Mouse (Mus musculus) lung, adult 18-20 months (tissue): ENCODE results near the gene Snx1.
A peak's percentile ranks its signal among the peaks of the same experiment; 100 is the strongest.

Experiments
- DNase-seq, 2 experiments: peaks; one replicate each; pipeline ENCODE4 v3.0.0; 2022; ENCODE audit warnings: mixed read lengths in 2 of 2

The Snx1 gene

DNA sequence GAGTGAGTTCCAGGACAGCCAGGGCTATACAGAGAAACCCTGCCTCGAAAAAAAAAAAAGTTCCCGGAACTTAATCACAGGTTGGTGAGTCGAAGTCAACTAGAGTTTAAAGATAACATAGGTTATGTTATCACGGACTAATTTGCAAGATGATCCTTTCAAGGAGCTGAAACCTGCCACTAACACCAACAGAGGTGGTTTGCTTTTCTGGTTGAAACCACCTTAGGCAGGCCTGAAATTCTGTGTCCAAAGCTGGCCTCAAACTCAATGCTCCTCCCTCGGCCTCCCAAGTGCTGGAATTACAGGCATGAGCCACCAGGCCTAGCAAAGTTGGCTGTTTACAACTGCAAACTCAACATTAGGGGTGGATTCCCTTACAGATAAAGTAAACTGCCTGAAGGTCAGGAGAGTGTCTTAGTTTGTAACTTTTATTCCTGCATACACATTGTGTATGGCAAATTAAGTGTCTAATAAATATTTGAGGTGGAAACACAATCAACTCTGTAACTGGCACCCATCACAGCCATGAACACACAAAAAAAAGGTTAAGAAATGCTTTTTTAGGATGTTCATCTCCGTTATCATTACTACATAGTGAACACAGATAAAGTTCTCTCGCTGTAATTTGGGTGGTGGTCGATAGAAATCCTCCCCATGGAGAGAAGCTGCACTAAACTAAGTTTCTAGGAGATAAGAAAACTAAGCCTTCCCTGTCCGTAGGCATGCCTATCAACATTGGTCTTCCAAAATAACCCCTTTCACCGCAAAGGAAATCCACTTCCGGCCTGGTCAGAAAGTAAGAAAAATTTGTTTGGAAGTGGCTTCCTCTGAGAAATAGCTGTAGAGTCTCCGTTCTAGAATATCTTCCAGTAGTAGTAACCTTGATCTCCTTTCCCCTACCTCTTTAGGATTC is 588 bp downstream of the Snx1 start:
- DNase-seq = no peak

- DNase-seq = peak; percentile 98 to 99
These were observed 1.5 kb downstream of the Snx1 start for GRCm38 (mm10) chr9:66124681-66125542.

GRCm38 (mm10) chr9:66124111-66124531 is 2.3 kb downstream of the Snx1 start:
- DNase-seq = peak; percentile 23 to 30

DNA sequence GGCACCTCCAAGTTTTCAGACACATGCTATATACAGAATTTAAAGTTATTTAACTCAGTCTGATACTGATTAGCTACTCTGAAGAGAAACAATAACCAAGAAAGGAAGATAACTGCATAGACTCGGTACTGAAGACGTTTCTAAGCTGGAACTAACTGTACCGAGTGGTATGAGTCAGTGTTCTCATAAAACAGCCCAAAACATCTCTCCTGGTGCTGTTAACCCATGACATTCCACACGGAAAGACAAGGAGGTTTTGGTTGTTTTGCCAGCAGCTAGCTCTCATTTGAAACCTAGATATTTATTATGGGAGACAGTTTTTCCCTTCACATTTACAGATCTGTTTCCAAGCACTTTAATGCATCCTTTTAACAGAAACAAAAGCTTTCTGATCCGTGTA is 2.7 kb downstream of the Snx1 start:
- DNase-seq = no peak

DNA sequence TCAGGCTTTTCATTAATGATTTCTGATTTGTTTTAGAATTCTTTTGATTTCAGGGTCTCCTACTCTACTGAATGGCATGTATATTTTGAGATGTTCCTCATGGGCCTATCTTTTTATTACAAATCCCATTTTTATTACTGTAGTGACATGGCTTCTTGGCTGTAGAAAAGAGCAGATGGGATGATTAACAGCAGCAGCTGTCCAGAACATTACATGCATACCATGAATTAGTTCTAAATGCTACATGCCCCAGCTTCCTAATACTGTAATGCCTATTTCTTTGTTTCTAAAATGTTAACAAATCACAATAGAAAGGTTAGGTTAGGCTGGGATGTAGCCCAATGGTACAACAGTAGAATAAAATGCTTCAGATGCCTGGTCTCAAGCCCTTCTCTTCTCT is 5.0 kb downstream of the Snx1 start:
- no peak for DNase-seq

DNA sequence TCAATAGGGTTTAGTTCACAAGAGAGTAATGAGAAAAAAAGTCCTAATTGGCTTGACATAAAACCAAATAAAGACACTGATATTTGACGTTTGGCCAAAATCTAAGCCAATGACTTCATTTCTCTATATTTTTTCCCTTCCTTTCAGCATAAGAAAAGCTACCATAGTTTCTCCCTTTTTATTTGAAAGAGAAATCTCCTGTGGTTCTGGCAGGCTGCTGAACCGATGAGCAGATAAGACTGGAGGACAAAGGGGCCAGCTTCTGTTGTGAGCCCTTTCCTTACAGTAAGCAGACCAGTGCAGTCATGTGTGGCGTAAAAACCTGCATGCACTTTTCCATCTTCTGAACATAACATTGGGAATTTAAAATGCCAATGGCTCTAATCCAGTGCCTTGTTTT is 5.4 kb downstream of the Snx1 start:
- no peak for DNase-seq

DNA sequence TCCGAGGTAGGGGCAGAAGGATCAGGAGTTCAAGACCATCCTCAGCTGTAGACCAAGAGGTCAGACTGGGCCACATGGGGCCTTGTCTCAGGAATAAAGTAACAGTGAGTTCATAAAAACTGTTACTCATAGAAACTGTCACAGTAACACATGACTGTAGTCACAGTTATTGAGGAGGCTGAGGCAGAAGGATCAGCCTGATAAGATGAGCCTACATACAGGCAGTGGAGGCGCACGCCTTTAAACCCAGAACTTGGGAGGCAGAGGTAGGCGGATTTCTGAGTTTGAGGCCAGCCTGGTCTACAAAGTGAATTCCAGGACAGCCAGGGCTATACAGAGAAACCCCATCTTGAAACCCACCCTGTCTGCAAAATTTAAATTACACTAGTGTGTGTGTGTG is 6.3 kb downstream of the Snx1 start:
- no peak for DNase-seq

DNA sequence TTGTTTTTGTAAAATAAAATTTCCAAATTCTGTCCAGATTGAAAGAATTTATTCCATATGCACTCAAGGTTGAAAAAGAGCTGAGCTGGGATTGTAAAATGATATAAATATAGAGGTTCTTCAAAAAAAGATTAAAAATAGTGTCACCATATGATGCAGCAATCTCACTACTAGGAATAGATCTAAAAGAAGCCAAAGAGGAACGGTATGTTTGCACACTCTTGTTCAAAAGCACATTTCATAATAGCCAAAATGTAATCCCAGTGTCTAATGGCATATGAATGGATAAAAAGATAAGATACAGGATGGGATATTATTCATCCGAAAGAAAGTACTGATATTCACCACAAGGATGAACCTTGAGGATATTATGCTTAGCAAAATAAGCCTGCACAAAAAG is 6.9 kb downstream of the Snx1 start:
- DNase-seq = no peak

GRCm38 (mm10) chr9:66116890-66117289 is 9.5 kb downstream of the Snx1 start:
- peak; percentile 19 to 35 for DNase-seq

- peak; percentile 49 to 50 for DNase-seq
These were observed 12.0 kb downstream of the Snx1 start for GRCm38 (mm10) chr9:66114341-66114740.

- DNase-seq = no peak
These were observed 15.6 kb downstream of the Snx1 start for GRCm38 (mm10) chr9:66110611-66111379.

DNA sequence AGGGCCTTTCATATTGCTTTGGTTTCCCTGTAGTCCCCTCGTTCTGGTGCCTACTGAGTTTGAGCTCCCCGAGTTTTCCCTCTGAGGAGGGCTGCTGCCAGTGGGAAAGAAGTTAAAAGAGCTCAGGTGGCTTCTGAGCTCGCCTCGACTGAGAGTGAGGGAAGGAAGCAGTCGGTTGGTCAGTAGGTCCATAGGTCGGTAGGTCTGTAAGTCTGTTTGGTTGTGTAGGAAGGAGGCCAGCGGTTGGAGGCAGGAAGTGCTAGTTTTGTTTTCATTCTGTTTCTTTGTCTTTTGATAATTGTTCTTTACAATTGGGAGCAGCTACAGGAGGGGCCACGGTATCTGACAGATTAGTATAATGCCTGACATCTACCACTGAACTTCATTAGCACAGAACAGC is 16.3 kb downstream of the Snx1 start:
- no peak for DNase-seq

- no peak for DNase-seq
These were observed 16.8 kb downstream of the Snx1 start for GRCm38 (mm10) chr9:66109574-66109973.

GRCm38 (mm10) chr9:66105168-66105567 is 21.2 kb downstream of the Snx1 start:
- DNase-seq = no peak

DNA sequence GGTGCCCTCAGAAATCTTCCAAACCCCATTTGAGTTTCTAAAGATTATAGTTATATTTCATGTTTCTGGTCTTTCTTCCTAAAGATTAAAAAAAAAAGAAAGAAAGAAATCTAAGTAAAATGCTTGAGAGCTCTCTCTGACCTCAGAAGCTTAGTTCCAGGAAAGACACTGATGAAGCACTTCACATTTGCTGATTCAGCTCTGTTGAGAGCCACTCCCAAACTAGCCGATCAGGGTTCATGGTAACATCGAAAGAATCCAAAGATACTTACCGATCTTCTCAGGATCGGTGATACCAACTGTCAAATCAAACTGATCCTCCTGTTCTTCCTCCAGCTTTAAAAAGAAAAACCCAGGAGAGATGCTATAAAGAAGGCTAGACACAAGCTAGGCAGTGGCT is 21.8 kb downstream of the Snx1 start:
- DNase-seq = no peak

GRCm38 (mm10) chr9:66102668-66103067 is 23.7 kb downstream of the Snx1 start:
- no peak for DNase-seq

DNA sequence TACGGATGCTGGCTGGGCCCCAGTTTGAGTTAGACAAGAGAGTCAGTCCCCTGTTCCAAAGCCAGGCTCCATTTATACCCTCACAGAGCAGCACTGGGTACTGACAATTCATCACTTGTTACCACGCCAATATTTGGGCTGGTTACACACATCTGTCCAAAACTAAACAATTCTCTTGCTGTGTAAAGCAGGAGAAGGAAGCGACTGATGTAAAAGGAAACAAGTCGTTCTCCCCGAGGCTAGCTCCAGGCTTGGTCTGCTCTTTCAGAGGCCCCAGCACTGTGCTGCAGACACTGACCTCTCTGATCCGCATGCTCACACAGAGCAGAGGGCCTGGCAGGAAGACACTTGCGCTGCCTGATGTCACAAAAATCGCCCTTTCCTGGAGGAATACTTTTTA is 24.8 kb downstream of the Snx1 start:
- DNase-seq = no peak

DNA sequence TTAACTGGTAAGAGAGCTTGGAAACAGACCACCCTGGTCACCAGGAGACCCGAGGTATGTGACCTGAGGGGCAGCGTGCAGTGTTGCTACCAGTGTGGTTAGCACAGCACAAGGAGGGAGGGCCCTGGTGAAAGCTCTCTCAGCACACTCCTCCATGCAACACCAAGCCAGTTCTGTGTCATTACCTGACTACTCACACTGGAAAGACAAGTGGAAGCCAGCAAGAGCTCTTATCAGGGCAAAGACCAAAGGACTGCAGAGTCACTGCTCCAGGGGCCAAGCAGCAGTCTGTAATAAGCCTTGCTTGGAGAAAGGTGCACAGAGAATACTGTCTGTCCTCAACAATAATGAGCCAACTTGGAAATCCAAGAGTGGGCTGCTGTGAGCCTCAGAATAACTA is 33.7 kb downstream of the Snx1 start:
- DNase-seq = peak in 1 of 2 experiments; percentile 61

GRCm38 (mm10) chr9:66091327-66092231 is 34.8 kb downstream of the Snx1 start:
- peak; percentile 67 to 74 for DNase-seq

DNA sequence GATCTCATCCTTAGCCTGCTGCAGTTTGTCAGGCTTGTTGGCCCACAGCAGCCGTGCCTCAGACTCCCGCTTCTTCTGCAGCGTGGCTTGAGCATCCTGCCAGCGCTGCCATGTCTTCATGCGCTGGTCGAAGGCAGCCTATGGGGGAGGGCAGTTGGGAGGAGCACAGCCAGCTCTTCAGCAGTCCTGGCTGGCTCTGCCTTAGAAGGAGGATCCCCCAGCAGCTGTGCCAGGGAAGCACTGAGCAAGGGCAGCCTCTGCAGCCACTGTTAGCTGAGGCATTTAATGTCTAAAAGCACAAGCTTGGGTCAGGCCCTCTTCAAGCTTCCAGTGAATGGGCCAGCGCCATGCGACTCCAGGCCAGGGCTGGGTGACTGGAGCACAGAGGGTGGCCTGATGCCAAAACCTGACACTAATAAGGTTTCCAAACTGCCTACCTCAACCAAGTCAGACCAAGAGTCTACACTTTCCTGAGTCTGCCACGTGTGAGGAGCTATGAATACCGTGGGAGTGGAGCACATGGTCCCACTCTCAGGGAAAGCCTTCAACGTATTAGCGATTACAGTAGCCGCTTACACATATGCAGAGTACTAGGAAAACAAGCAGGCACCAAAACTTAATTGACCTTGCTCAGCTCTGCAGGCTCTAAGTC is 35.7 kb downstream of the Snx1 start:
- peak in 1 of 2 experiments; percentile 26 for DNase-seq

- DNase-seq = peak; percentile 63 to 69
These were observed 38.0 kb downstream of the Snx1 start for GRCm38 (mm10) chr9:66088411-66088810.
